Mouse (Mus musculus) hindlimb bud, embryonic 11.5 days (tissue): ENCODE measurements around the gene 4933416C03Rik.

ENCODE experiments used
- DNase-seq: peaks from one replicate; pipeline ENCODE4 v3.0.0-alpha.2; 2012; ENCODE audit warnings: low read depth, low spot score; ENCODE audit errors: extremely low spot score

4933416C03Rik gene

GRCm38 (mm10) chr10:116080841-116081240 lies 32.9 kb downstream of the 4933416C03Rik start:
- DNase-seq = no peak

GRCm38 (mm10) chr10:116079396-116079795 lies 34.3 kb downstream of the 4933416C03Rik start:
- no peak for DNase-seq

GRCm38 (mm10) chr10:116078636-116079035 lies 35.1 kb downstream of the 4933416C03Rik start:
- no peak for DNase-seq

- DNase-seq = no peak
Measured at GRCm38 (mm10) chr10:116075954-116076353, 37.8 kb downstream of the 4933416C03Rik start.
